Mouse (Mus musculus) kidney, adult 2 months (tissue): ENCODE measurements around the gene Hpdl.

ENCODE experiments used
- CTCF ChIP-seq: fragments of 200-500 bp; conservative IDR thresholded peaks from 2 replicates; pipeline ENCODE4 v1.5.1; 2011; ENCODE audit warnings: low read depth, mild to moderate bottlenecking, control low read depth, low read length, moderate library complexity, mixed read lengths; ENCODE audit not compliant: insufficient read depth, insufficient read length
- POLR2A ChIP-seq: fragments of 200-500 bp; IDR thresholded peaks from one replicate; pipeline ENCODE4 v1.6.1; 2011; ENCODE audit warnings: low read depth, low read length, control low read depth

DNA sequence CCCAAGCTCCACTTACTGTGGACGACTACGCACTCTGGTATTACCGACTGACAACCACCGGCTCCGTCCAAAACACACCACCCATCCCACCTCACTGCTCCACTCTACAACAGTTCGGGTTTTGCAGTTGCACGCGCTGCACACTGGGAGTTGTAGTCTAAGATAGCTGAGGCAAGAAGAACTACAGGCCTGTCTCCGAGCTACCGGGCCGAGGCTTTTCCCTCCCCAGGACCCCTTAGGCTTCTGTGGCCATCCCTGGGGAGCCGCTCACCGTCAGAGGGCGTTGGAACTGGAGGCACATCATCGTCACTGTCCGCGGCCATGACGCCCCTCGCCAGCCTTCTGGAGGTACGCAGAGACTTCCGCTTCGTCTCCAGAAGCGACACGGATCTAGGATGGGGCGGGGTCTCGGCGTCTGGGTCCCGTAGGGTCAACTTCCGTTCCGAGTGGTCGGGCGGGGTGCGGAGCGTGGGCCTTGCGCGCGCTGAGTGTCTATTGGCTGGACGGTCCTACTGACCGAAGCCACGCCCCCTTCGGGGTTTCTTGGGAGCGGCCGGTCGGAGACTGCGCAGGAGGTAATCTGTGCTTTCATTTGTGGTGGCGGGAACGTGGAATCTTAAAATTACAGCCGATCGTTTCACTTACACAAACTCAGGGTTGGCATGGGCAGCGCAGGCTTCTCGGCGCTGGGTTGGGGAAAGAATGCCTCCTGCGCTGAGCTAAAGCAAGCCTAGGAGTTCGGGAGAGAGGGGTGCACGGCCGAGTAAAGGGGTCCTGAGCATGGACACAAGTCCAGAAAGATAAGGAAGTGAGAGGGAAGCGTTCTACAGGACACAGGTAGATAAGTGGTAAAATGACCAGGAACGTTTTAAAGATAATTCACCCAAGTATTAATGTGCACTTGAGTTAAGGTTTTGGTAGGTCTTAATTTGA lies 14.0 kb downstream of the Hpdl start, which contains the start of the genes Toe1 and Mutyh:
- TF ChIP-seq POLR2A (no peak), CTCF (no peak)
